ENCODE assay signal across 8 mouse cellular contexts in genomic region chr7:140955342-140955741, GRCm38 (mm10). TPM values are rescaled to one million over a fixed set of nuclear protein-coding genes. Genes with fewer than 3 reads are reported as not detected.
DNase-seq lines count a peak whose midpoint lies in the region; ATAC-seq and TF ChIP-seq lines count a peak whose summit lies in the region.

No protein-coding gene starts in this region.

- H3K27me3 ChIP-seq in kidney, embryonic 16.5 days (ENCODE audit: insufficient read depth, low read length), result no peaks in the 10 kb centered on the region
- no peaks in the 10 kb centered on the region for H3K27me3 ChIP-seq in hindbrain, postnatal 0 days (ENCODE audit: insufficient read depth, low read length)
- H3K27me3 ChIP-seq in midbrain, embryonic 12.5 days, result 0 out of 2 replicates have a peak, but pooled peaks cover 4% of the 10 kb centered on the region

- peak overlapping the region; percentile 77 for H3K9ac ChIP-seq in kidney, embryonic 16.5 days (replicated peaks; ENCODE audit: low read length)
- H3K9ac ChIP-seq in hindbrain, postnatal 0 days (replicated peaks; ENCODE audit: low read length), result 0 out of 2 replicates have a peak overlapping the region, but pooled peaks have one; percentile 37
- H3K9ac ChIP-seq in midbrain, embryonic 12.5 days (replicated peaks), result peak overlapping the region; percentile 41

- peak overlapping the region; percentile 96 for H3K27ac ChIP-seq in kidney, embryonic 16.5 days (ENCODE audit: low read length)
- no peak overlapping the region for H3K27ac ChIP-seq in hindbrain, postnatal 0 days
- H3K27ac ChIP-seq in midbrain, embryonic 12.5 days (replicated peaks), result no peak overlapping the region

- H3K4me1 ChIP-seq in kidney, embryonic 16.5 days (ENCODE audit: insufficient read depth, low read length), result peaks cover 47% of the 10 kb centered on the region
- H3K4me1 ChIP-seq in hindbrain, postnatal 0 days (ENCODE audit: insufficient read depth, low read length), result peaks cover 4% of the 10 kb centered on the region; the same call in 1 of the 2 replicates
- H3K4me1 ChIP-seq in midbrain, embryonic 12.5 days, result peaks cover 36% of the 10 kb centered on the region

- peak overlapping the region; percentile 73 for H3K4me3 ChIP-seq in kidney, embryonic 16.5 days (ENCODE audit: low read length)
- H3K4me3 ChIP-seq in hindbrain, postnatal 0 days (ENCODE audit: low read length), result peak overlapping the region; percentile 32
- H3K4me3 ChIP-seq in midbrain, embryonic 12.5 days, result peak overlapping the region; percentile 34

- peak overlapping the region; percentile 79 for H3K4me2 ChIP-seq in kidney, embryonic 16.5 days (replicated peaks; ENCODE audit: low read depth, low read length)
- H3K4me2 ChIP-seq in hindbrain, postnatal 0 days (ENCODE audit: low read depth, low read length), result peak overlapping the region; percentile 61
- H3K4me2 ChIP-seq in midbrain, embryonic 12.5 days (replicated peaks), result peak overlapping the region; percentile 48

- no peaks in the 10 kb centered on the region for H3K36me3 ChIP-seq in kidney, embryonic 16.5 days (ENCODE audit: insufficient read depth, low read length)
- H3K36me3 ChIP-seq in hindbrain, postnatal 0 days (ENCODE audit: insufficient read depth, low read length), result no peaks in the 10 kb centered on the region
- H3K36me3 ChIP-seq in midbrain, embryonic 12.5 days, result no peaks in the 10 kb centered on the region

- DNase-seq in kidney, adult 9 months, result no peak
- DNase-seq in adipocyte (ENCODE audit: low spot score), result peak; percentile 28
- DNase-seq in hindbrain, postnatal 0 days (ENCODE audit: low spot score), result peak; percentile 45
- no peak for DNase-seq in gastrocnemius, adult 18-20 months (ENCODE audit: low spot score)
- DNase-seq in thymus, adult 18-20 months, result no peak
- no peak for DNase-seq in layer of hippocampus, adult 11-12 months (ENCODE audit: low spot score)

- no peak for TF ChIP-seq CTCF in hindbrain, postnatal 0 days (IDR thresholded peaks at IDR 0.05; ENCODE audit: low read depth)

- WGBS in kidney, embryonic 16.5 days, result 5% methylated on average over 17 of the region's 17 CpGs
- WGBS in hindbrain, postnatal 0 days, result 20% methylated on average over 17 of the region's 17 CpGs
- WGBS in midbrain, embryonic 12.5 days, result 7% methylated on average over 17 of the region's 17 CpGs

- H3K9me3 ChIP-seq in kidney, embryonic 16.5 days (ENCODE audit: low read length), result no peaks in the 10 kb centered on the region
- H3K9me3 ChIP-seq in hindbrain, postnatal 0 days (ENCODE audit: low read length), result no peaks in the 10 kb centered on the region
- H3K9me3 ChIP-seq in midbrain, embryonic 12.5 days, result no peaks in the 10 kb centered on the region

- ATAC-seq in kidney, embryonic 16.5 days (ENCODE audit: low FRiP score, low TSS enrichment), result peak; percentile 43
- peak; percentile 41; the same call in 1 of the 2 replicates for ATAC-seq in hindbrain, postnatal 0 days
- peak; percentile 32; the same call in 1 of the 2 replicates for ATAC-seq in midbrain, embryonic 12.5 days (ENCODE audit: low FRiP score, low read depth)

RNA-seq across cellular contexts. Expression of gene Gm45717, which starts 0.4 kb away (rescaled TPM):
- 0.76 TPM in 1 of 2 replicates, not detected in the other for polyA plus RNA-seq in kidney, embryonic 16.5 days (2015; fragmentation: Nextera tagmentation; extraction: Ambion mirVana)
- total RNA-seq in hindbrain, postnatal 0 days (2014; rRNA removed), result not detected in 2 replicates
- 0.38 TPM in 1 of 2 replicates, not detected in the other for polyA plus RNA-seq in hindbrain, postnatal 0 days (2015; fragmentation: Nextera tagmentation; extraction: Ambion mirVana)
- polyA plus RNA-seq in midbrain, embryonic 12.5 days (2016; fragmentation: Nextera tagmentation; extraction: Ambion mirVana), result not detected in 2 replicates
- total RNA-seq in gastrocnemius, adult 18-20 months (2021), result not detected

RNA-seq across cellular contexts. Expression of gene Ifitm2, which starts 0.4 kb away (rescaled TPM):
- 991 and 995 TPM in 2 replicates for polyA plus RNA-seq in kidney, embryonic 16.5 days (2015; fragmentation: Nextera tagmentation; extraction: Ambion mirVana)
- 79.3 and 82.4 TPM in 2 replicates for total RNA-seq in hindbrain, postnatal 0 days (2014; rRNA removed)
- polyA plus RNA-seq in hindbrain, postnatal 0 days (2015; fragmentation: Nextera tagmentation; extraction: Ambion mirVana), result 269 and 281 TPM in 2 replicates
- polyA plus RNA-seq in midbrain, embryonic 12.5 days (2016; fragmentation: Nextera tagmentation; extraction: Ambion mirVana), result 175 and 198 TPM in 2 replicates
- 10 to 100 TPM; 44.8 to 64.4 TPM for total RNA-seq in gastrocnemius, adult 18-20 months (2021)

RNA-seq across cellular contexts. Expression of gene Ifitm5, which starts 5.3 kb away (rescaled TPM):
- polyA plus RNA-seq in kidney, embryonic 16.5 days (2015; fragmentation: Nextera tagmentation; extraction: Ambion mirVana), result 4.2 and 5.8 TPM in 2 replicates
- not detected in 2 replicates for total RNA-seq in hindbrain, postnatal 0 days (2014; rRNA removed)
- 0.39 TPM in 1 of 2 replicates, not detected in the other for polyA plus RNA-seq in hindbrain, postnatal 0 days (2015; fragmentation: Nextera tagmentation; extraction: Ambion mirVana)
- 0.93 and 0.94 TPM in 2 replicates for polyA plus RNA-seq in midbrain, embryonic 12.5 days (2016; fragmentation: Nextera tagmentation; extraction: Ambion mirVana)
- not detected for total RNA-seq in gastrocnemius, adult 18-20 months (2021)

RNA-seq across cellular contexts. Expression of gene Ifitm1, which starts 11.7 kb away (rescaled TPM):
- polyA plus RNA-seq in kidney, embryonic 16.5 days (2015; fragmentation: Nextera tagmentation; extraction: Ambion mirVana), result 64.6 and 72.4 TPM in 2 replicates
- total RNA-seq in hindbrain, postnatal 0 days (2014; rRNA removed), result 16.5 and 39.5 TPM in 2 replicates
- 22.4 and 24.0 TPM in 2 replicates for polyA plus RNA-seq in hindbrain, postnatal 0 days (2015; fragmentation: Nextera tagmentation; extraction: Ambion mirVana)
- polyA plus RNA-seq in midbrain, embryonic 12.5 days (2016; fragmentation: Nextera tagmentation; extraction: Ambion mirVana), result 7.8 and 10.3 TPM in 2 replicates
- 1 to 10 TPM in 1 of 2 experiments, under 1 TPM in 1; 0.97 to 1.3 TPM for total RNA-seq in gastrocnemius, adult 18-20 months (2021)

RNA-seq across cellular contexts. Expression of gene Pgghg, which starts 14.2 kb away (rescaled TPM):
- 25.3 and 26.6 TPM in 2 replicates for polyA plus RNA-seq in kidney, embryonic 16.5 days (2015; fragmentation: Nextera tagmentation; extraction: Ambion mirVana)
- total RNA-seq in hindbrain, postnatal 0 days (2014; rRNA removed), result 16.3 and 16.6 TPM in 2 replicates
- 6.7 and 7.5 TPM in 2 replicates for polyA plus RNA-seq in hindbrain, postnatal 0 days (2015; fragmentation: Nextera tagmentation; extraction: Ambion mirVana)
- polyA plus RNA-seq in midbrain, embryonic 12.5 days (2016; fragmentation: Nextera tagmentation; extraction: Ambion mirVana), result 13.1 and 14.9 TPM in 2 replicates
- 1 to 10 TPM; 2.2 to 3.4 TPM for total RNA-seq in gastrocnemius, adult 18-20 months (2021)

Comparison
In these comparisons a context has a peak if more than half of its experiments do, and no peak if none do; other contexts are left out.
1. DNase-seq: peak in adipocyte (single experiment) and hindbrain, postnatal 0 days (single experiment); none in kidney, adult 9 months (single experiment), gastrocnemius, adult 18-20 months (single experiment), thymus, adult 18-20 months (0 of 2) and layer of hippocampus, adult 11-12 months (single experiment).
2. Peak in every context shown above with its lines, with median percentiles within 50 percentile points of each other: ATAC-seq, H3K4me2 ChIP-seq, H3K4me3 ChIP-seq and H3K9ac ChIP-seq.